Mouse (Mus musculus) olfactory bulb, adult 2 months (tissue): ENCODE results near the gene Dnah2.

Experiments
- CTCF ChIP-seq: fragments of 200-500 bp; IDR thresholded peaks from 2 replicates; pipeline ENCODE4 v1.5.1; 2012; ENCODE audit warnings: low read depth, mild to moderate bottlenecking, low read length, moderate library complexity; ENCODE audit not compliant: insufficient read depth
- POLR2A ChIP-seq: fragments of 200-500 bp; IDR thresholded peaks from 2 replicates; pipeline ENCODE4 v1.6.1; 2012; ENCODE audit warnings: mild to moderate bottlenecking, low read depth, low read length, moderate library complexity; ENCODE audit not compliant: insufficient read depth

DNA sequence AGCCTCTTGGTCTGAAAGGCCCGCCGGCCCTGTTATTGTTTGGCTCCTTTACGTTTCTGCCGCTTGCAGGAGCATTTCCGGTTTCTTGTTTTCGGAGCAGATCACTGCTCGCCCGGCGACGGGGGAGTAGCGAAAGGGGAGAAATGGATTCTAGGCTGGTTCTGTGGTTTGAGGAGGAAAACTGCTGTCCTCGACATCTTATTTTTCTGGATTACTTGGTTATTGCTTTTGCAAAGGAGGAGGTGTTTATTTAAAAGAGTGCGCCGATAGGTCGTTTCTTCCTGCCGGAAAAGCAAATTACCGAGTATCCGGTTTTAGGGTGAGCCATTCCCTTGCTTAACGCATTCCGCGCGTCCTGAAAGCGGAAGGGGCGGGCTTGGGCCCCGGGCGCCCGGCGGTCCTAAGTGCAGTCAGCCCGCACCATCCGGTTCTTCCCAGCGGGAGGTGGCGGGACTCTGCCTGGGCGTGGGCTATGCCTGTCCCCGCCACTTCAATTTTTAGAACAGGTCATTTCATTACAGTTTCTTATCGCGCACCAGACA is 32.3 kb upstream of the Dnah2 start:
- no peak; the same call in 1 of the 2 replicates for TF ChIP-seq POLR2A
- TF ChIP-seq CTCF, result no peak
